Comparison of ENCODE assay signal across 30 mouse cellular contexts in genomic region chr7:45733477-45733876, GRCm38 (mm10). TPM values are rescaled to one million over a fixed set of nuclear protein-coding genes. Genes with fewer than 3 reads are reported as not detected.
DNase-seq lines count a peak whose midpoint lies in the region; ATAC-seq and TF ChIP-seq lines count a peak whose summit lies in the region.
"Had no signal": no experiment of that assay in that cellular context is flagged by ENCODE, and none has a peak within 500 bp of the region (broad histone marks: within the 10 kb centered on the region; RNA-seq: fewer than 3 reads in every experiment).

No protein-coding gene starts in this region.

- H3K36me3 ChIP-seq in spleen, adult 2 months (ENCODE audit: control insufficient read depth, insufficient read depth, low read length): no peaks in the 10 kb centered on the region
- H3K36me3 ChIP-seq in stomach, postnatal 0 days (ENCODE audit: control insufficient read depth, insufficient read depth, low read length): no peaks in the 10 kb centered on the region

- H3K4me3 ChIP-seq in spleen, adult 2 months (ENCODE audit: extremely low read depth, insufficient read depth, insufficient read length): no peak overlapping the region
- no peak overlapping the region for H3K4me3 ChIP-seq in stomach, postnatal 0 days (ENCODE audit: low read depth, low read length)
- no peak overlapping the region for H3K4me3 ChIP-seq in lung, adult 2 months (replicated peaks; ENCODE audit: extremely low read depth, low read depth, low read length)
- H3K4me3 ChIP-seq: gastrocnemius, adult 2 months; limb, embryonic 13.5 days had no signal

- 0 out of 2 replicates have a peak, but pooled peaks have one; percentile 8 for TF ChIP-seq POLR2A in spleen, adult 2 months (IDR thresholded peaks at IDR 0.05; ENCODE audit: low read depth, low read length)
- no peak for TF ChIP-seq POLR2A in lung, adult 2 months (IDR thresholded peaks at IDR 0.05; ENCODE audit: borderline replicate concordance, extremely low read depth, low read depth, low read length)

- H3K4me1 ChIP-seq in spleen, adult 2 months (ENCODE audit: control insufficient read depth, insufficient read depth, insufficient read length): peaks cover 9% of the 10 kb centered on the region; the same call in 1 of the 2 replicates
- 0 out of 2 replicates have a peak, but pooled peaks cover 4% of the 10 kb centered on the region for H3K4me1 ChIP-seq in stomach, postnatal 0 days (replicated peaks; ENCODE audit: control insufficient read depth, insufficient read depth)
- no peaks in the 10 kb centered on the region for H3K4me1 ChIP-seq in lung, adult 2 months (ENCODE audit: control insufficient read depth, insufficient read depth, low read length)

- H3K27ac ChIP-seq in spleen, adult 2 months (ENCODE audit: insufficient read depth, low read length): peak overlapping the region; percentile 88
- H3K27ac ChIP-seq in stomach, postnatal 0 days (replicated peaks): 0 out of 2 replicates have a peak overlapping the region, but pooled peaks have one; percentile 8
- H3K27ac ChIP-seq: gastrocnemius, adult 2 months; limb, embryonic 13.5 days; liver, embryonic 14.5 days had no signal

- TF ChIP-seq CTCF in spleen, adult 2 months (IDR thresholded peaks at IDR 0.05; ENCODE audit: extremely low read depth, insufficient read depth, insufficient read length, insufficient replicate concordance): no peak
- TF ChIP-seq CTCF in stomach, postnatal 0 days (IDR thresholded peaks at IDR 0.05; ENCODE audit: low read depth): no peak
- TF ChIP-seq CTCF in lung, adult 2 months (IDR thresholded peaks at IDR 0.05; ENCODE audit: insufficient read depth, low read length): no peak

- H3K9ac ChIP-seq in stomach, postnatal 0 days (ENCODE audit: low read length): 0 out of 2 replicates have a peak overlapping the region, but pooled peaks have one; percentile 8
- H3K9ac ChIP-seq: limb, embryonic 13.5 days; liver, embryonic 14.5 days had no signal

- DNase-seq in spleen, adult 2 months (ENCODE audit: low read depth in 1 of 2, low spot score in 2 of 2): peak; percentile 37 to 57
- DNase-seq in spleen, adult 12 weeks (ENCODE audit: low spot score): no peak
- DNase-seq in stomach, postnatal 0 days (ENCODE audit: low spot score): no peak
- DNase-seq in thymus, postnatal 4 days: peak; percentile 79
- no peak for DNase-seq in left cerebral cortex, adult 11 months (ENCODE audit: low spot score)
- no peak for DNase-seq in kidney, adult 9 months
- no peak for DNase-seq in lung, adult 2 months
- DNase-seq: adrenal gland, adult 2 months; cerebellum, adult 11 months; cerebellum, postnatal 25 days; gastrocnemius, adult 2 months; heart, postnatal 14 days; kidney, postnatal 4 days had no signal

- H3K27me3 ChIP-seq in spleen, adult 2 months (ENCODE audit: control insufficient read depth, insufficient read depth, low read length): no peaks in the 10 kb centered on the region
- no peaks in the 10 kb centered on the region for H3K27me3 ChIP-seq in stomach, postnatal 0 days (ENCODE audit: control insufficient read depth, insufficient read depth, low read length)
- H3K27me3 ChIP-seq: limb, embryonic 13.5 days had no signal

- no peaks in the 10 kb centered on the region for H3K9me3 ChIP-seq in stomach, postnatal 0 days (ENCODE audit: control insufficient read depth, low read length)
- H3K9me3 ChIP-seq: limb, embryonic 13.5 days had no signal

- no peak for TF ChIP-seq EP300 in stomach, postnatal 0 days (optimal IDR thresholded peaks at IDR 0.05)

- H3K4me2 ChIP-seq in stomach, postnatal 0 days (replicated peaks; ENCODE audit: low read depth): no peak overlapping the region
- H3K4me2 ChIP-seq: limb, embryonic 13.5 days had no signal

- 0 out of 2 replicates have a peak, but pooled peaks have one; percentile 20 for ATAC-seq in granulocyte monocyte progenitor cell, adult 5-6 weeks (replicated peaks; ENCODE audit: poor library complexity, severe bottlenecking)
- no peak for ATAC-seq in stomach, postnatal 0 days (ENCODE audit: low FRiP score, low TSS enrichment)
- ATAC-seq: forebrain, embryonic 14.5 days; hindbrain, embryonic 16.5 days; lung, postnatal 0 days had no signal

- 27% methylated on average over 5 of the region's 5 CpGs for WGBS in spleen, adult 2 months
- WGBS in stomach, postnatal 0 days: 83% methylated on average over 5 of the region's 5 CpGs
- WGBS in lung, adult 2 months: 58% methylated on average over 5 of the region's 5 CpGs

RNA-seq across cellular contexts. Expression of gene Spaca4, which starts 7.9 kb away (rescaled TPM):
- polyA plus RNA-seq in spleen, adult 2 months (2012; rRNA removed): not detected in 2 replicates
- total RNA-seq in granulocyte monocyte progenitor cell, adult 5-6 weeks (2014; fragmentation: Nextera tagmentation): not detected in 2 replicates
- not detected in 2 replicates for total RNA-seq in granulocyte monocyte progenitor cell, adult 5-6 weeks (2017)
- 0.39 and 0.56 TPM in 2 replicates for polyA plus RNA-seq in stomach, postnatal 0 days (2015; fragmentation: Nextera tagmentation; extraction: Ambion mirVana)
- polyA plus RNA-seq in lung, adult 2 months (2012; rRNA removed): not detected in 2 replicates
- total RNA-seq: adrenal gland, adult 2 months; gastrocnemius, adult 2 months; heart, adult 8-10 months; heart, postnatal 14 days; layer of hippocampus, postnatal 10 days; left cerebral cortex, postnatal 10 days; megakaryocyte progenitor cell, adult 5-6 weeks; MEL; midbrain, postnatal 0 days had no signal
- polyA plus RNA-seq: adrenal gland, adult 2 months; brain, embryonic 14.5 days; forebrain, embryonic 14.5 days; hindbrain, embryonic 16.5 days; kidney, embryonic 14.5 days; limb, embryonic 13.5 days; liver, embryonic 14.5 days; lung, postnatal 0 days; midbrain, postnatal 0 days; neural tube, embryonic 14.5 days; stomach, embryonic 14.5 days; urinary bladder, adult 2 months had no signal

RNA-seq across cellular contexts. Expression of gene Fam83e, which starts 12.5 kb away (rescaled TPM):
- 0.09 and 0.26 TPM in 2 replicates for polyA plus RNA-seq in spleen, adult 2 months (2012; rRNA removed)
- 0.34 and 0.90 TPM in 2 replicates for total RNA-seq in granulocyte monocyte progenitor cell, adult 5-6 weeks (2014; fragmentation: Nextera tagmentation)
- 0.39 and 0.77 TPM in 2 replicates for total RNA-seq in granulocyte monocyte progenitor cell, adult 5-6 weeks (2017)
- polyA plus RNA-seq in stomach, postnatal 0 days (2015; fragmentation: Nextera tagmentation; extraction: Ambion mirVana): 21.6 and 24.8 TPM in 2 replicates
- 12.2 and 15.0 TPM in 2 replicates for polyA plus RNA-seq in lung, adult 2 months (2012; rRNA removed)
- total RNA-seq: midbrain, postnatal 0 days had no signal

RNA-seq across cellular contexts. Expression of gene Sphk2, which starts 15.7 kb away (rescaled TPM):
- polyA plus RNA-seq in spleen, adult 2 months (2012; rRNA removed): 41.0 and 56.3 TPM in 2 replicates
- 14.9 and 26.4 TPM in 2 replicates for total RNA-seq in granulocyte monocyte progenitor cell, adult 5-6 weeks (2014; fragmentation: Nextera tagmentation)
- total RNA-seq in granulocyte monocyte progenitor cell, adult 5-6 weeks (2017): 10.0 and 10.6 TPM in 2 replicates
- 23.6 and 24.5 TPM in 2 replicates for polyA plus RNA-seq in stomach, postnatal 0 days (2015; fragmentation: Nextera tagmentation; extraction: Ambion mirVana)
- 59.7 and 62.4 TPM in 2 replicates for polyA plus RNA-seq in lung, adult 2 months (2012; rRNA removed)

RNA-seq across cellular contexts. Expression of gene Rpl18, which starts 18.2 kb away (rescaled TPM):
- 1,792 and 2,504 TPM in 2 replicates for polyA plus RNA-seq in spleen, adult 2 months (2012; rRNA removed)
- 2,165 and 2,847 TPM in 2 replicates for total RNA-seq in granulocyte monocyte progenitor cell, adult 5-6 weeks (2014; fragmentation: Nextera tagmentation)
- 1,831 and 2,021 TPM in 2 replicates for total RNA-seq in granulocyte monocyte progenitor cell, adult 5-6 weeks (2017)
- 893 and 919 TPM in 2 replicates for polyA plus RNA-seq in stomach, postnatal 0 days (2015; fragmentation: Nextera tagmentation; extraction: Ambion mirVana)
- 1,119 and 1,194 TPM in 2 replicates for polyA plus RNA-seq in lung, adult 2 months (2012; rRNA removed)

RNA-seq across cellular contexts. Expression of gene Dbp, which starts 28.6 kb away (rescaled TPM):
- 20.0 and 30.1 TPM in 2 replicates for polyA plus RNA-seq in spleen, adult 2 months (2012; rRNA removed)
- 1.7 and 3.1 TPM in 2 replicates for total RNA-seq in granulocyte monocyte progenitor cell, adult 5-6 weeks (2014; fragmentation: Nextera tagmentation)
- 4.0 and 6.3 TPM in 2 replicates for total RNA-seq in granulocyte monocyte progenitor cell, adult 5-6 weeks (2017)
- 8.8 and 12.6 TPM in 2 replicates for polyA plus RNA-seq in stomach, postnatal 0 days (2015; fragmentation: Nextera tagmentation; extraction: Ambion mirVana)
- 43.1 and 133 TPM in 2 replicates for polyA plus RNA-seq in lung, adult 2 months (2012; rRNA removed)

Comparison
In these comparisons a context has a peak if more than half of its experiments do, and no peak if none do; other contexts are left out.
1. DNase-seq: peak in spleen, adult 2 months (2 of 2) and thymus, postnatal 4 days (single experiment); none in spleen, adult 12 weeks (single experiment), stomach, postnatal 0 days (single experiment), left cerebral cortex, adult 11 months (single experiment), kidney, adult 9 months (single experiment) and lung, adult 2 months (single experiment).
2. RNA of gene Fam83e, which starts 12.5 kb away (polyA plus RNA-seq): 21.6 to 24.8 TPM in stomach, postnatal 0 days and 12.2 to 15.0 TPM in lung, adult 2 months; 0.09 to 0.26 TPM in spleen, adult 2 months; every median in the first group is over 10 times any median in the second.